Mouse (Mus musculus) cerebellum, postnatal 14 days (tissue): Measurements from ENCODE around the gene Pde10a.

ENCODE experiments used
- DNase-seq, 2 experiments: peaks; one replicate each; pipeline ENCODE4 v3.0.0; 2021; ENCODE audit warnings: mixed read lengths in 2 of 2

The Pde10a gene

GRCm38 (mm10) chr17:8802889-8803799 is 278.0 kb downstream of the Pde10a start:
- peak; percentile 33 to 42 for DNase-seq

GRCm38 (mm10) chr17:8807345-8807744 is 282.2 kb downstream of the Pde10a start:
- DNase-seq, result peak; percentile 49 to 59

- no peak for DNase-seq
Observed at GRCm38 (mm10) chr17:8809771-8810170, 284.6 kb downstream of the Pde10a start.

- DNase-seq, result no peak
Observed at GRCm38 (mm10) chr17:8810201-8810600, 285.0 kb downstream of the Pde10a start.

- peak; percentile 46 to 54 for DNase-seq
Observed at GRCm38 (mm10) chr17:8812228-8812865, 287.2 kb downstream of the Pde10a start.

GRCm38 (mm10) chr17:8813773-8814491 is 288.8 kb downstream of the Pde10a start:
- no peak for DNase-seq

GRCm38 (mm10) chr17:8815376-8815775 is 290.2 kb downstream of the Pde10a start:
- DNase-seq, result peak; percentile 38 to 46

GRCm38 (mm10) chr17:8815864-8816263 is 290.7 kb downstream of the Pde10a start:
- peak in 1 of 2 experiments; percentile 45 for DNase-seq

GRCm38 (mm10) chr17:8818675-8819074 is 293.5 kb downstream of the Pde10a start:
- DNase-seq, result no peak

GRCm38 (mm10) chr17:8823548-8823947 is 298.4 kb downstream of the Pde10a start:
- DNase-seq, result no peak

GRCm38 (mm10) chr17:8827204-8827603 is 302.0 kb downstream of the Pde10a start:
- DNase-seq, result peak; percentile 29 to 45

GRCm38 (mm10) chr17:8831001-8831400 is 305.8 kb downstream of the Pde10a start:
- DNase-seq, result peak; percentile 56 to 70

- no peak for DNase-seq
Observed at GRCm38 (mm10) chr17:8836292-8836691, 311.1 kb downstream of the Pde10a start.

- no peak for DNase-seq
Observed at GRCm38 (mm10) chr17:8838252-8838651, 313.1 kb downstream of the Pde10a start.

- DNase-seq, result peak; percentile 31 to 47
Observed at GRCm38 (mm10) chr17:8839237-8840011, 314.3 kb downstream of the Pde10a start.

GRCm38 (mm10) chr17:8841094-8841493 is 315.9 kb downstream of the Pde10a start:
- DNase-seq, result no peak

GRCm38 (mm10) chr17:8841897-8842540 is 316.8 kb downstream of the Pde10a start:
- DNase-seq, result peak; percentile 53 to 63

- peak in 1 of 2 experiments; percentile 43 for DNase-seq
Observed at GRCm38 (mm10) chr17:8842662-8843061, 317.5 kb downstream of the Pde10a start.

- no peak for DNase-seq
Observed at GRCm38 (mm10) chr17:8843941-8844340, 318.8 kb downstream of the Pde10a start.

- DNase-seq, result no peak
Observed at GRCm38 (mm10) chr17:8846506-8846905, 321.3 kb downstream of the Pde10a start.

GRCm38 (mm10) chr17:8847558-8847957 is 322.4 kb downstream of the Pde10a start:
- peak; percentile 43 to 53 for DNase-seq

- DNase-seq, result no peak
Observed at GRCm38 (mm10) chr17:8851846-8852245, 326.7 kb downstream of the Pde10a start.
